Mouse (Mus musculus) B cell, adult (primary cell): Measurements from ENCODE around the gene Mpzl3. TPM values are rescaled to one million over a fixed set of nuclear protein-coding genes. Genes with fewer than 3 reads are reported as not detected.

ENCODE experiments used
- total RNA-seq: library from RNA; stranded (reverse); gene quantifications from 4 replicates; pipeline ENCODE4 v1.2.4, GENCODE M21; 2023; ENCODE audit not compliant: inconsistent age

Gene Mpzl3
- total RNA-seq: 6.6 to 7.4 TPM (median 7.2 TPM) in 4 replicates

DNA sequence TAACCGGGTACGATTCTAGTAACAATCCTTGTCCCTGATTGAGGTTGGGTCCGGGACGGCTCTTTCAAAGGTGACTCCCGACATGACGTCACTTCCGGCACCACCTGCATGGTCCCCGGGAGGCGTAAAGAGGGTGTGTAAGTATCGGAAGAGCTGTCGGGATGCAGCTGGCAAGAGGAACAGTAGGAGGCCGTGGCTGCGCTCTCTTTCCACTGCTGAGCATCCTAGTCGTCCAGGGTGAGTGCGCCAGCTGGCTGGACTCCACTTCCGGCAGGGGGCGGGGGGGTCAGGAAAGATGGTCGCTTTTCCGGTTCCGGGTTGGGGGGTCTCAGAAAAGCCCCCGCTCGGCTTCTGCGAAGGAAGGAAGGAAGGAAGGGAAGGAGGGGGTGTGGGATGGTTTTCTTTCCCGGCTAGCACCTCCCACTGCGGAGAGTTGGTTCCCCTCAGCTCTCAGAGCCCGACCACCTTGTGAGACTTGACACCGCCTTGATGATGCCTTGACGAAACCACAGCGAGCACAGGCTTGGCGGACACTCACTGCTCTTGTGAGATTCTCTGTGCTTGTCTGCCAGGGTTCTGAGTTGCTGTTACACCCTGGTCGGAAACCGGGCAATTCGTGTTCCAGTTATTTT is at the start of gene Mpzl3:
TSS of gene Mpzl3 (plus strand) at position 105 of the 632 bp plus-strand sequence.

DNA sequence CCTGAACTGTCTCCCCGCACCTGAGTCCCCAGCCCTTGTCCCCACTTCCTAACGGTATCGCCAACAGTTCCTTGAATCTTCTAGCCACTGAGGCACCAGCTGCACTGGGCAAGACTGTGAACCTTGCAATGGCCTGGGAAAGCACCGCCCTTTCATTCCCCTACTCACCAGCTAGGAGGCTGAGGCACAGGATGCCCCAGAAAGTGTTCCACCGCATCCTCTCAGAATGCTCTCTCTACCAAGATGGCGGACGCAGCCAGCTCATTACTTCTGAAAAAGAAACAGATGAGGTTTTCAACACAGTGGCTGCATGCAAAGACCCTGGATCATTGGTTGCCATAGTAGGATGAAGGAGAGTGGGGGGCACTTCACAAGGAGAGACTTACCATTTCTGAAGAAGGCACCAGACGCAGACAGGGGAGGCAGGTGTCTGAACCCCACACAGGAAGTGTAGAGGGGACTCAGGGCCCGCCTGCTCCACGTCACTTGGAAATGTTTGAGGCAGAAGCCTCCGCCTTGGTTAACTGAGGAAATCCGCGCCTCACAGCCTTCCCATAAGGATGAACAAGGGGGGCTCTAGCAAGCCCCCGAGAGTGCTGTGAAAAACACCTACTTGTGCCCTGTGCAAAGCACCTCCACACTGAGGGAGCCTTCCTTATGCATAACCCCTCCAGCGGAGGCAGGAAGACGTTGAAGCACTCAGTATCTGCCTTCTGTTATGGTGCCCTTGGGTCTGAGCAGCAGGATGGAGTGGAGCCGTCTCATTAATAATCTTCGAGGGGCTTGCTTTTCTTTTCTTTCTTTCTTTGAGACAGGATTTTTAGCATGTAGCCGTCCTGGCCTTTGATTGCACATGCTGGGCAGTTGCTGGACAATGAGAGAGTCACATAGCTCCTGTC is 45.6 kb upstream of the Mpzl3 start, which contains the start of gene Cd3e:
TSS of gene Cd3e (minus strand) at position 448 of the 899 bp plus-strand sequence.

DNA sequence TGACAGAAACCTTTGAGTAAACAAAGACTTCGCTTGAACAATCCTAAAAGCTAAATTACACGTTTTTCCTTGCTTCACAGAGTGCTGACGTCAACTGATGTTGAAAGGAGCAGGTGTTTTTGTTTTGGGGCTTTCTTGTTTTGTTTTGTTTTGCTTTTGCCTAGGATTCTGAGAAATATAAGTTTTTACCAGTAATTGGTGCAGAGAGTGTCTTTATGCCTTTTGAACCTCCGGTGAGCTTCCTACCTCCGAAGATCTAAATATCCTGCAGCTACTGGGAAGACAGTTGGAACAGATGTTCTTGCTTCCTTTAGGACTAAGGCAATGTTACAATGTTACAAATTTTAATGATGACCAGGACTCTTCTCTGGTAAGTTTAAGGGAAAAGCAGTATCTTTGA is 15.5 kb upstream of the Mpzl3 start, which contains the start of gene Mpzl2:
TSS of gene Mpzl2 (plus strand) at position 301 of the 400 bp plus-strand sequence.

GRCm38 (mm10) chr9:45079011-45079410 is 24.0 kb downstream of the Mpzl3 start, which contains the start of gene Jaml:
Jaml (plus strand) TSS chr9:45079183.

GRCm38 (mm10) chr9:45117741-45118431 is 62.9 kb downstream of the Mpzl3 start, which contains the start of gene Scn2b:
Scn2b (plus strand) TSS chr9:45117782.

Other genes with a start within 250 kb of the Mpzl3 start
- gene Kmt2a, start 173.9 kb upstream of the Mpzl3 start, total RNA-seq: 109 to 145 TPM (median 140 TPM) in 4 replicates
- gene Atp5l, start 134.4 kb upstream of the Mpzl3 start, total RNA-seq: 137 to 172 TPM (median 149 TPM) in 4 replicates
- gene Ube4a, start 89.6 kb upstream of the Mpzl3 start, total RNA-seq: 81.6 to 97.6 TPM (median 87.8 TPM) in 4 replicates
- gene Cd3g, start 74.8 kb upstream of the Mpzl3 start, total RNA-seq: 1.1 to 4.0 TPM (median 2.6 TPM) in 4 replicates
- 0.99 to 5.0 TPM (median 2.6 TPM) in 4 replicates for gene Cd3d, start 73.4 kb upstream of the Mpzl3 start, total RNA-seq
- 2.4 to 5.5 TPM (median 3.6 TPM) in 4 replicates for gene Cd3e, start 45.6 kb upstream of the Mpzl3 start, total RNA-seq
- gene Mpzl2, start 15.4 kb upstream of the Mpzl3 start, total RNA-seq: 0.27 to 1.1 TPM (median 0.77 TPM) in 4 replicates
- gene Jaml, start 24.0 kb downstream of the Mpzl3 start, total RNA-seq: 18.6 to 28.7 TPM (median 24.3 TPM) in 4 replicates
- 0.26 to 0.69 TPM (median 0.29 TPM) in 4 replicates for gene Scn2b, start 62.6 kb downstream of the Mpzl3 start, total RNA-seq
- gene Scn4b, start 83.2 kb downstream of the Mpzl3 start, total RNA-seq: 0.24 to 0.54 TPM (median 0.45 TPM) in 4 replicates
- 0.39 to 0.90 TPM in 2 of 4 replicates, not detected in the others for gene BC049352, start 126.8 kb downstream of the Mpzl3 start, total RNA-seq
- not detected in 4 replicates for gene Tmprss4, start 148.9 kb downstream of the Mpzl3 start, total RNA-seq
- 197 to 207 TPM (median 199 TPM) in 4 replicates for gene Il10ra, start 214.0 kb downstream of the Mpzl3 start, total RNA-seq